8 mouse cellular contexts compared by ENCODE assay signal in genomic region chr11:120048252-120048556, GRCm38 (mm10). TPM values are rescaled to one million over a fixed set of nuclear protein-coding genes. Genes with fewer than 3 reads are reported as not detected.
DNase-seq lines count a peak whose midpoint lies in the region; ATAC-seq and TF ChIP-seq lines count a peak whose summit lies in the region.
"Had no signal": no experiment of that assay in that cellular context is flagged by ENCODE, and none has a peak within 500 bp of the region (broad histone marks: within the 10 kb centered on the region; RNA-seq: fewer than 3 reads in every experiment).

No protein-coding gene starts in this region.

- H3K9me3 ChIP-seq in lung, embryonic 15.5 days: no peaks in the 10 kb centered on the region
- H3K9me3 ChIP-seq in embryonic facial prominence, embryonic 13.5 days: no peaks in the 10 kb centered on the region
- H3K9me3 ChIP-seq in intestine, postnatal 0 days (ENCODE audit: control insufficient read depth): no peaks in the 10 kb centered on the region
- H3K9me3 ChIP-seq: liver, embryonic 13.5 days had no signal

- no peaks in the 10 kb centered on the region for H3K36me3 ChIP-seq in lung, embryonic 15.5 days
- no peaks in the 10 kb centered on the region for H3K36me3 ChIP-seq in embryonic facial prominence, embryonic 13.5 days
- H3K36me3 ChIP-seq in intestine, postnatal 0 days (ENCODE audit: control insufficient read depth, insufficient read depth): no peaks in the 10 kb centered on the region
- H3K36me3 ChIP-seq: liver, embryonic 13.5 days had no signal

- peaks cover 37% of the 10 kb centered on the region for H3K4me1 ChIP-seq in lung, embryonic 15.5 days
- H3K4me1 ChIP-seq in embryonic facial prominence, embryonic 13.5 days: peaks cover 45% of the 10 kb centered on the region
- no peaks in the 10 kb centered on the region for H3K4me1 ChIP-seq in intestine, postnatal 0 days (replicated peaks; ENCODE audit: control insufficient read depth, insufficient read depth, low read length)

- ATAC-seq in lung, embryonic 15.5 days (ENCODE audit: borderline replicate concordance, extremely low read depth, low FRiP score, low TSS enrichment): no peak
- ATAC-seq in embryonic facial prominence, embryonic 13.5 days (ENCODE audit: insufficient number of reproducible peaks, insufficient read depth, low FRiP score, low TSS enrichment, low read depth): no peak
- no peak for ATAC-seq in intestine, postnatal 0 days

- DNase-seq in lung, postnatal 36 days: no peak
- peak; percentile 43 for DNase-seq in neural tube, embryonic 10.5 days (ENCODE audit: extremely low spot score, low spot score)
- no peak for DNase-seq in urinary bladder, adult 18-20 months (ENCODE audit: low spot score in 2 of 2)
- no peak for DNase-seq in ovary, postnatal 10 days (ENCODE audit: low spot score)
- DNase-seq: liver, embryonic 13.5 days had no signal

- no peak overlapping the region for H3K27ac ChIP-seq in lung, embryonic 15.5 days
- no peak overlapping the region for H3K27ac ChIP-seq in embryonic facial prominence, embryonic 13.5 days
- H3K27ac ChIP-seq in intestine, postnatal 0 days (ENCODE audit: low read depth, low read length): no peak overlapping the region
- H3K27ac ChIP-seq: liver, embryonic 13.5 days had no signal

- WGBS in lung, embryonic 15.5 days: 5% methylated on average over 23 of the region's 23 CpGs
- WGBS in embryonic facial prominence, embryonic 13.5 days: 2% methylated on average over 23 of the region's 23 CpGs
- 19% methylated on average over 22 of the region's 23 CpGs for WGBS in intestine, postnatal 0 days

- peaks cover 37% of the 10 kb centered on the region for H3K27me3 ChIP-seq in lung, embryonic 15.5 days
- H3K27me3 ChIP-seq in embryonic facial prominence, embryonic 13.5 days: peaks cover 43% of the 10 kb centered on the region
- peaks cover 30% of the 10 kb centered on the region for H3K27me3 ChIP-seq in intestine, postnatal 0 days (replicated peaks; ENCODE audit: control insufficient read depth, insufficient read depth, low read length)

- H3K4me2 ChIP-seq in lung, embryonic 15.5 days: peak overlapping the region; percentile 91
- peak overlapping the region; percentile 94 for H3K4me2 ChIP-seq in embryonic facial prominence, embryonic 13.5 days
- peak overlapping the region; percentile 35; the same call in 1 of the 2 replicates for H3K4me2 ChIP-seq in intestine, postnatal 0 days (replicated peaks; ENCODE audit: low read depth)

- TF ChIP-seq CTCF in intestine, postnatal 0 days (IDR thresholded peaks at IDR 0.05; ENCODE audit: low read depth): peak; percentile 42

- peak overlapping the region; percentile 12; the same call in 1 of the 2 replicates for H3K4me3 ChIP-seq in lung, embryonic 15.5 days
- H3K4me3 ChIP-seq in embryonic facial prominence, embryonic 13.5 days: peak overlapping the region; percentile 68
- H3K4me3 ChIP-seq in intestine, postnatal 0 days (ENCODE audit: low read depth, low read length): no peak overlapping the region
- H3K4me3 ChIP-seq: liver, embryonic 13.5 days had no signal

- no peak overlapping the region for H3K9ac ChIP-seq in lung, embryonic 15.5 days
- peak overlapping the region; percentile 54 for H3K9ac ChIP-seq in embryonic facial prominence, embryonic 13.5 days
- H3K9ac ChIP-seq in intestine, postnatal 0 days (ENCODE audit: low read depth, low read length): no peak overlapping the region
- H3K9ac ChIP-seq: liver, embryonic 13.5 days had no signal

RNA-seq across cellular contexts. Expression of gene Aatk, which starts 1.2 kb away (rescaled TPM):
- 2.1 and 3.3 TPM in 2 replicates for polyA plus RNA-seq in lung, embryonic 15.5 days (2015; fragmentation: Nextera tagmentation; extraction: Ambion mirVana)
- 3.6 and 3.7 TPM in 2 replicates for polyA plus RNA-seq in embryonic facial prominence, embryonic 13.5 days (2015; fragmentation: Nextera tagmentation; extraction: Ambion mirVana)
- polyA plus RNA-seq in intestine, postnatal 0 days (2015; fragmentation: Nextera tagmentation; extraction: Ambion mirVana): 1.6 and 1.7 TPM in 2 replicates

RNA-seq across cellular contexts. Expression of gene Cep131, which starts 38.4 kb away (rescaled TPM):
- polyA plus RNA-seq in lung, embryonic 15.5 days (2015; fragmentation: Nextera tagmentation; extraction: Ambion mirVana): 22.0 and 28.8 TPM in 2 replicates
- polyA plus RNA-seq in embryonic facial prominence, embryonic 13.5 days (2015; fragmentation: Nextera tagmentation; extraction: Ambion mirVana): 30.3 and 31.3 TPM in 2 replicates
- 4.8 and 5.6 TPM in 2 replicates for polyA plus RNA-seq in intestine, postnatal 0 days (2015; fragmentation: Nextera tagmentation; extraction: Ambion mirVana)

RNA-seq across cellular contexts. Expression of gene Tepsin, which starts 50.3 kb away (rescaled TPM):
- 12.2 and 14.2 TPM in 2 replicates for polyA plus RNA-seq in lung, embryonic 15.5 days (2015; fragmentation: Nextera tagmentation; extraction: Ambion mirVana)
- 19.5 and 20.5 TPM in 2 replicates for polyA plus RNA-seq in embryonic facial prominence, embryonic 13.5 days (2015; fragmentation: Nextera tagmentation; extraction: Ambion mirVana)
- polyA plus RNA-seq in intestine, postnatal 0 days (2015; fragmentation: Nextera tagmentation; extraction: Ambion mirVana): 13.5 and 15.1 TPM in 2 replicates

RNA-seq across cellular contexts. Expression of gene Ndufaf8, which starts 50.5 kb away (rescaled TPM):
- 68.0 and 75.9 TPM in 2 replicates for polyA plus RNA-seq in lung, embryonic 15.5 days (2015; fragmentation: Nextera tagmentation; extraction: Ambion mirVana)
- polyA plus RNA-seq in embryonic facial prominence, embryonic 13.5 days (2015; fragmentation: Nextera tagmentation; extraction: Ambion mirVana): 76.5 and 79.2 TPM in 2 replicates
- polyA plus RNA-seq in intestine, postnatal 0 days (2015; fragmentation: Nextera tagmentation; extraction: Ambion mirVana): 153 TPM in 2 replicates

Comparison
In these comparisons a context has a peak if more than half of its experiments do, and no peak if none do; other contexts are left out.
1. H3K4me2 ChIP-seq: peak in every context shown above with its lines; median percentile 94 in embryonic facial prominence, embryonic 13.5 days; 91 in lung, embryonic 15.5 days; 35 in intestine, postnatal 0 days.